Mouse (Mus musculus) testis, adult 2 months (tissue): ENCODE results near the gene Msi1.

ENCODE experiments used
- CTCF ChIP-seq: fragments of 200-500 bp; IDR thresholded peaks from 2 replicates; pipeline ENCODE4 v1.5.1; 2012; ENCODE audit warnings: low read depth, mild to moderate bottlenecking, inconsistent platforms, low read length, moderate library complexity; ENCODE audit not compliant: control insufficient read depth, insufficient read depth, insufficient replicate concordance
- POLR2A ChIP-seq: fragments of 200-500 bp; IDR thresholded peaks from 2 replicates; pipeline ENCODE4 v1.6.1; 2012; ENCODE audit warnings: low read depth, mild to moderate bottlenecking, inconsistent platforms, low read length, moderate library complexity; ENCODE audit not compliant: control insufficient read depth

DNA sequence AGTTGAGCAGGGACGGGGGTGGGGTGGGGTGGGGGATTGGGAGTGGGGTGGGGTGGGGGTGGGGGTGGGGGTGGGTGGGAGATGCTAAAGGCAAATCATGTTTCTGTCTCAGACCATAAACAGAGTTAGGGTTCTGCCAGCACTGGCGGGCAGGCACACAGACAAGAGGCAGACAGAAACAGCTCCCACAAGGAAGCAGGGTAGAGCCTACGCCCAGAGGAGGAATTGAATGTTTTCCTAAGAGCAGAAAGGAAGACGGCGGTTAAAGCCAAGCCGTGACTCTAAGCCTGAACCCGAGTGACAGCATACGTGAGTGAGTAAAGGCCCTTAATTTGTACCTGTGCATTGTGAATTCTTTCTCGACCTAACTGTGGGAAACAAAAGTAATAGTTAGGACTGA, 37.5 kb upstream of the Msi1 start:
- no peak for TF ChIP-seq CTCF
- TF ChIP-seq POLR2A = no peak
